Mouse (Mus musculus): ENCODE results near the gene Top3a. TPM values are rescaled to one million over a fixed set of nuclear protein-coding genes. Genes with fewer than 3 reads are reported as not detected.
A peak's percentile ranks its signal among the peaks of the same experiment; 100 is the strongest.
"Not testable (repeated sequence)": the region's sequence is repeated elsewhere in the genome, so short reads cannot be mapped to it uniquely, and the experiment has no call there.

Top3a gene
- 10.5 and 13.1 TPM in 2 replicates for polyA plus RNA-seq (2014; fragmentation: Nextera tagmentation; extraction: Ambion mirVana)

- Histone ChIP-seq H3K9ac (ENCODE audit: low read depth, low read length) (peak within 1 kb of the TSS; percentile 83), H3K4me2 (peak within 1 kb of the TSS; percentile 78), H3K27ac (ENCODE audit: low read depth, low read length) (peak within 1 kb of the TSS; percentile 84), H3K36me3 (ENCODE audit: control insufficient read depth, insufficient read depth, low read length) (no peaks in the 10 kb centered on the region), H3K27me3 (ENCODE audit: control insufficient read depth, insufficient read depth, low read length) (no peaks in the 10 kb centered on the region), H3K9me3 (replicated peaks; ENCODE audit: control insufficient read depth, low read length) (no peaks in the 10 kb centered on the region), H3K4me3 (ENCODE audit: low read depth, low read length) (peak within 1 kb of the TSS; percentile 86), H3K4me1 (ENCODE audit: control insufficient read depth, insufficient read depth, low read length) (peaks cover 49% of the 10 kb centered on the region)
- WGBS (ENCODE audit: insufficient replicate concordance): under 1% methylated on average over 62 of the region's 62 CpGs
- ATAC-seq (replicated peaks; ENCODE audit: insufficient number of reproducible peaks, low FRiP score, low TSS enrichment): peak; percentile 89
These were observed at the start of gene Top3a, which contains the start of gene Smcr8 for GRCm38 (mm10) chr11:60776829-60777740. Top3a (minus strand) TSS chr11:60777365. Smcr8 (plus strand) TSS chr11:60777524.

GRCm38 (mm10) chr11:60826700-60827099 lies 49.5 kb upstream of the Top3a start:
- 48% methylated on average over 1 of the region's 1 CpGs for WGBS (ENCODE audit: insufficient replicate concordance)
- ATAC-seq (replicated peaks; ENCODE audit: insufficient number of reproducible peaks, low FRiP score, low TSS enrichment): no peak
- H3K9ac ChIP-seq (ENCODE audit: low read depth, low read length): no peak overlapping the region
- H3K27ac ChIP-seq (ENCODE audit: low read depth, low read length): no peak overlapping the region
- H3K27me3 ChIP-seq (ENCODE audit: control insufficient read depth, insufficient read depth, low read length): no peaks in the 10 kb centered on the region
- peaks cover 6% of the 10 kb centered on the region; the same call in 1 of the 2 replicates for H3K4me1 ChIP-seq (ENCODE audit: control insufficient read depth, insufficient read depth, low read length)
- H3K4me3 ChIP-seq (ENCODE audit: low read depth, low read length): no peak overlapping the region
- no peaks in the 10 kb centered on the region for H3K9me3 ChIP-seq (replicated peaks; ENCODE audit: control insufficient read depth, low read length)
- H3K36me3 ChIP-seq (ENCODE audit: control insufficient read depth, insufficient read depth, low read length): no peaks in the 10 kb centered on the region
- H3K4me2 ChIP-seq: no peak overlapping the region

GRCm38 (mm10) chr11:60825191-60825590 lies 48.0 kb upstream of the Top3a start:
- H3K27ac ChIP-seq (ENCODE audit: low read depth, low read length): no peak overlapping the region
- no peak for ATAC-seq (replicated peaks; ENCODE audit: insufficient number of reproducible peaks, low FRiP score, low TSS enrichment)
- no peak overlapping the region for H3K4me3 ChIP-seq (ENCODE audit: low read depth, low read length)
- no peaks in the 10 kb centered on the region for H3K27me3 ChIP-seq (ENCODE audit: control insufficient read depth, insufficient read depth, low read length)
- no peaks in the 10 kb centered on the region for H3K36me3 ChIP-seq (ENCODE audit: control insufficient read depth, insufficient read depth, low read length)
- H3K4me2 ChIP-seq: no peak overlapping the region
- WGBS (ENCODE audit: insufficient replicate concordance): 83% methylated on average over 3 of the region's 3 CpGs
- no peak overlapping the region for H3K9ac ChIP-seq (ENCODE audit: low read depth, low read length)
- no peaks in the 10 kb centered on the region for H3K4me1 ChIP-seq (ENCODE audit: control insufficient read depth, insufficient read depth, low read length)
- no peaks in the 10 kb centered on the region for H3K9me3 ChIP-seq (replicated peaks; ENCODE audit: control insufficient read depth, low read length)

- ATAC-seq (replicated peaks; ENCODE audit: insufficient number of reproducible peaks, low FRiP score, low TSS enrichment): no peak
- H3K4me3 ChIP-seq (ENCODE audit: low read depth, low read length): no peak overlapping the region
- WGBS (ENCODE audit: insufficient replicate concordance): 66% methylated on average over 2 of the region's 2 CpGs
These were observed 46.6 kb upstream of the Top3a start for GRCm38 (mm10) chr11:60823771-60824170.

GRCm38 (mm10) chr11:60816398-60816797 lies 39.2 kb upstream of the Top3a start:
- 54% methylated on average over 5 of the region's 5 CpGs for WGBS (ENCODE audit: insufficient replicate concordance)
- ATAC-seq (replicated peaks; ENCODE audit: insufficient number of reproducible peaks, low FRiP score, low TSS enrichment): no peak

More at GRCm38 (mm10) chr11:60823771-60824170, 46.6 kb upstream of the Top3a start:
- Histone ChIP-seq H3K4me2 (no peak overlapping the region), H3K27me3 (ENCODE audit: control insufficient read depth, insufficient read depth, low read length) (no peaks in the 10 kb centered on the region), H3K27ac (ENCODE audit: low read depth, low read length) (no peak overlapping the region), H3K9ac (ENCODE audit: low read depth, low read length) (no peak overlapping the region), H3K9me3 (replicated peaks; ENCODE audit: control insufficient read depth, low read length) (no peaks in the 10 kb centered on the region), H3K4me1 (ENCODE audit: control insufficient read depth, insufficient read depth, low read length) (no peaks in the 10 kb centered on the region), H3K36me3 (ENCODE audit: control insufficient read depth, insufficient read depth, low read length) (no peaks in the 10 kb centered on the region)

GRCm38 (mm10) chr11:60811618-60812017 lies 34.5 kb upstream of the Top3a start, which contains the start of gene Shmt1:
Shmt1 (minus strand) TSS chr11:60811718.
- not testable (repeated sequence) for H3K36me3 ChIP-seq (ENCODE audit: control insufficient read depth, insufficient read depth, low read length)
- H3K4me3 ChIP-seq (ENCODE audit: low read depth, low read length): peak within 1 kb of the TSS; percentile 47
- 25% methylated on average over 6 of the region's 6 CpGs for WGBS (ENCODE audit: insufficient replicate concordance)

More at GRCm38 (mm10) chr11:60816398-60816797, 39.2 kb upstream of the Top3a start:
- Histone ChIP-seq H3K4me3 (ENCODE audit: low read depth, low read length) (no peak overlapping the region), H3K27ac (ENCODE audit: low read depth, low read length) (no peak overlapping the region), H3K27me3 (ENCODE audit: control insufficient read depth, insufficient read depth, low read length) (no peaks in the 10 kb centered on the region), H3K4me2 (no peak overlapping the region), H3K9me3 (replicated peaks; ENCODE audit: control insufficient read depth, low read length) (no peaks in the 10 kb centered on the region), H3K9ac (ENCODE audit: low read depth, low read length) (no peak overlapping the region), H3K4me1 (ENCODE audit: control insufficient read depth, insufficient read depth, low read length) (no peaks in the 10 kb centered on the region), H3K36me3 (ENCODE audit: control insufficient read depth, insufficient read depth, low read length) (no peaks in the 10 kb centered on the region)

GRCm38 (mm10) chr11:60811054-60811460 lies 33.9 kb upstream of the Top3a start:
- under 1% methylated on average over 29 of the region's 29 CpGs for WGBS (ENCODE audit: insufficient replicate concordance)
- Histone ChIP-seq H3K27ac (ENCODE audit: low read depth, low read length) (no peak overlapping the region), H3K4me3 (ENCODE audit: low read depth, low read length) (peak overlapping the region; percentile 47), H3K4me2 (peak overlapping the region; percentile 76), H3K9ac (ENCODE audit: low read depth, low read length) (peak overlapping the region; percentile 65), H3K27me3 (ENCODE audit: control insufficient read depth, insufficient read depth, low read length) (no peaks in the 10 kb centered on the region), H3K9me3 (replicated peaks; ENCODE audit: control insufficient read depth, low read length) (no peaks in the 10 kb centered on the region), H3K4me1 (ENCODE audit: control insufficient read depth, insufficient read depth, low read length) (peaks cover 23% of the 10 kb centered on the region), H3K36me3 (ENCODE audit: control insufficient read depth, insufficient read depth, low read length) (no peaks in the 10 kb centered on the region)
- peak; percentile 99 for ATAC-seq (replicated peaks; ENCODE audit: insufficient number of reproducible peaks, low FRiP score, low TSS enrichment)

More at GRCm38 (mm10) chr11:60811618-60812017, 34.5 kb upstream of the Top3a start, which contains the start of gene Shmt1:
- not testable (repeated sequence) for H3K9me3 ChIP-seq (replicated peaks; ENCODE audit: control insufficient read depth, low read length); H3K27ac ChIP-seq (ENCODE audit: low read depth, low read length); ATAC-seq (replicated peaks; ENCODE audit: insufficient number of reproducible peaks, low FRiP score, low TSS enrichment); H3K27me3 ChIP-seq (ENCODE audit: control insufficient read depth, insufficient read depth, low read length)
- H3K4me2 ChIP-seq: peak within 1 kb of the TSS; percentile 76
- peak within 1 kb of the TSS; percentile 65 for H3K9ac ChIP-seq (ENCODE audit: low read depth, low read length)
- H3K4me1 ChIP-seq (ENCODE audit: control insufficient read depth, insufficient read depth, low read length): peaks cover 23% of the 10 kb centered on the region

GRCm38 (mm10) chr11:60810046-60810965 lies 33.1 kb upstream of the Top3a start:
- no peaks in the 10 kb centered on the region for H3K27me3 ChIP-seq (ENCODE audit: control insufficient read depth, insufficient read depth, low read length)
- peak overlapping the region; percentile 76 for H3K4me2 ChIP-seq
- H3K27ac ChIP-seq (ENCODE audit: low read depth, low read length): no peak overlapping the region
- H3K4me1 ChIP-seq (ENCODE audit: control insufficient read depth, insufficient read depth, low read length): peaks cover 23% of the 10 kb centered on the region
- 16% methylated on average over 14 of the region's 14 CpGs for WGBS (ENCODE audit: insufficient replicate concordance)
- peak overlapping the region; percentile 65 for H3K9ac ChIP-seq (ENCODE audit: low read depth, low read length)
- no peak for ATAC-seq (replicated peaks; ENCODE audit: insufficient number of reproducible peaks, low FRiP score, low TSS enrichment)
- H3K4me3 ChIP-seq (ENCODE audit: low read depth, low read length): peak overlapping the region; percentile 47
- no peaks in the 10 kb centered on the region for H3K9me3 ChIP-seq (replicated peaks; ENCODE audit: control insufficient read depth, low read length)
- H3K36me3 ChIP-seq (ENCODE audit: control insufficient read depth, insufficient read depth, low read length): no peaks in the 10 kb centered on the region

All from heart, embryonic 11.5 days (tissue).